Mouse (Mus musculus): ENCODE results near the gene Zfp800. TPM values are rescaled to one million over a fixed set of nuclear protein-coding genes. Genes with fewer than 3 reads are reported as not detected.

Gene Zfp800
- 19.3 and 21.4 TPM in 2 replicates for polyA plus RNA-seq (2015; fragmentation: Nextera tagmentation; extraction: Ambion mirVana)

DNA sequence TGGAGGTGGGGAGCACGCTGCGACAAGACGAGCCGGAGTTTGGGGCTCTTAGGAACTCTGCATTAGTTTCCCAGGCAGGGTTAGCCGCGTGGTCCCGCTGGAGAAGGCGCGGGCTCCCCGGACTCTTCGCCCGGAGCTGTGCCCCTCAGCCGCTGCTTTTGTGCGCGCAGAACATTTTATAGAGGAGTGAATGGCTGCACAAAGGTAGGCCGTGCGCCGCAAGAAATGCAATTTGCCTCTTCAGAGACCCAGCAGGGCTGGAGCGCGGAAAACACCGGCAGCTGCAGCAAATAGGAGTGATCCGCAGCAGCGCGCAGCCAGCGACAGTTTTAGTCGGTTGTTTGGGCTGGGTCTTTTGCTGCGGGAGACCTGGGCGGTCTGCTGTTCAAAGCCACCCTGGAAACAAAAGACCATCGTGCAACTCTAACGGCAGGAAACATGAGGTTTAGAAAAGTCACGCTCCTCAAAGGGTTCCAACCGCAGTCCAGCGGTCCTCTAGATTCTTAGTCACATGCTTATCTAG is at the start of gene Zfp800:
TSS of gene Zfp800 (minus strand) at position 325 of the 523 bp plus-strand sequence.
- H3K27me3 ChIP-seq = peaks cover 47% of the 10 kb centered on the region
- H3K27ac ChIP-seq = no peak within 1 kb of the TSS
- peak within 1 kb of the TSS; percentile 87 for H3K4me2 ChIP-seq
- peaks cover 8% of the 10 kb centered on the region for H3K4me1 ChIP-seq
- peak within 1 kb of the TSS; percentile 26; the same call in 1 of the 2 replicates for H3K9ac ChIP-seq
- ATAC-seq (replicated peaks; ENCODE audit: low FRiP score) = peak; percentile 54; the same call in 1 of the 2 replicates
- H3K9me3 ChIP-seq (replicated peaks) = no peaks in the 10 kb centered on the region; the same call in 1 of the 2 replicates
- no peaks in the 10 kb centered on the region for H3K36me3 ChIP-seq
- peak within 1 kb of the TSS; percentile 47 for H3K4me3 ChIP-seq (replicated peaks)
- WGBS = 1% methylated on average over 33 of the region's 33 CpGs

DNA sequence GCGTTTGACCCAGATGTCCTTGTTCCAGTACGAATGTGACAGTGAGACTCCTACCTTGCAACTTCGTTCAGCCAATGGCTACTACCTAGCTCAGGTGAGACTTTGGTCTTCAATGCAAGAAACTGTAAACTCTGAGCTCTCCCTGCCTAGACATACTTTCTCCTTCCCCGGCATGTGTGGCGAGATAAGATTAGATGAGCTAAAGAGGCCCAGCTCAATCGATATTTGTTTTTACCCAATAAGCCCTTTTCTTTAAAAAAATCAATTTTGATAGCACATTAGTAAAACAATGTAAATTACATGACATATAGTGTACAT is 33.7 kb upstream of the Zfp800 start:
- no peak for ATAC-seq (replicated peaks; ENCODE audit: low FRiP score)
- H3K4me3 ChIP-seq (replicated peaks) = no peak overlapping the region

GRCm38 (mm10) chr6:28430795-28431537 is 33.2 kb upstream of the Zfp800 start:
- no peaks in the 10 kb centered on the region for H3K4me1 ChIP-seq
- WGBS = 71% methylated on average over 10 of the region's 10 CpGs
- H3K27ac ChIP-seq = no peak overlapping the region
- H3K27me3 ChIP-seq = no peaks in the 10 kb centered on the region
- H3K9ac ChIP-seq = no peak overlapping the region
- peaks cover 12% of the 10 kb centered on the region for H3K36me3 ChIP-seq
- H3K4me3 ChIP-seq (replicated peaks) = no peak overlapping the region
- no peaks in the 10 kb centered on the region for H3K9me3 ChIP-seq (replicated peaks)
- ATAC-seq (replicated peaks; ENCODE audit: low FRiP score) = no peak
- no peak overlapping the region for H3K4me2 ChIP-seq

More for the DNA sequence above, 33.7 kb upstream of the Zfp800 start:
- Histone ChIP-seq H3K36me3 (peaks cover 7% of the 10 kb centered on the region), H3K4me1 (no peaks in the 10 kb centered on the region), H3K27me3 (no peaks in the 10 kb centered on the region), H3K9ac (no peak overlapping the region), H3K9me3 (replicated peaks) (no peaks in the 10 kb centered on the region), H3K27ac (no peak overlapping the region), H3K4me2 (no peak overlapping the region)
- WGBS = 80% methylated on average over 6 of the region's 6 CpGs

DNA sequence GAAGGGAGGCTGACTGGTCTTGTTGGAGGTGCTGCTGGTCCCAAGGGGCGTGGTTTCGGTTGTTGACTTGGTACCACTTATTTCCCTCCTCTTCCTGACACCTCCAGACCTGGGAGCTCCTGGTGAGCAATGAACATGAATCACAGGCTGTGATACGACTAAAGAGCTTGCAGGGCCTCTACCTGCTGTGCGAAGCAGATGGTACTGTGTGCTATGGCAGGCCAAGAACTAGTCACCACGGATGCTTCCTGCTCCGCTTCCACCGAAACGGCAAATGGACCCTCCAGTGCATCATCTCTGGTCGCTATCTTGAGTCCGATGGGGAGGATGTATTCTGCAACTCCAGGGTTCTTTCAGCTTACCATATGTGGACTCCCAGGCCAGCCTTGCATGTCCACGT is 32.1 kb upstream of the Zfp800 start:
- ATAC-seq (replicated peaks; ENCODE audit: low FRiP score) = no peak
- Histone ChIP-seq H3K36me3 (peaks cover 22% of the 10 kb centered on the region), H3K9me3 (replicated peaks) (no peaks in the 10 kb centered on the region)

DNA sequence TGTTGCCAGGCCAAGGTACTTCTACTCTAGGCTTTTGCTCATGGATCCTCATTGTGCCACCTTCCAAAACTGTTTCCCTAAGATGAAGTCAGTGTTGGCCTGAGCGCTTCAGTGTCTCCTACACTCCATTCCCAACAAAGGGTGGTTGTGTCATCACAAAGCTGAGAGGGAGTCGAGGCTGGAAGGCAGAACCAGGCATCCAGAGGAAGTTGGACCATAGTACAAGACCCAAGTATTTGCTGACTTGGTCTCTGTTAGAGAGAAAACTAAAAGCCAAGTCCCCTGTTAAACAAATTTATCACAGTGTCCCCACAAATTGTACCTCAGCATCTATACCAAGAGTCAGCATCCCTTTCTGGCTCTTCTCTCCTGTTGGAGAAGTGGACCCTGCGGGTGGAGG is 30.5 kb upstream of the Zfp800 start, which contains the start of gene Gcc1:
TSS of gene Gcc1 (minus strand) at position 101 of the 400 bp plus-strand sequence.
- Histone ChIP-seq H3K4me1 (peaks cover 10% of the 10 kb centered on the region), H3K4me2 (no peak within 1 kb of the TSS), H3K4me3 (replicated peaks) (no peak within 1 kb of the TSS), H3K36me3 (peaks cover 22% of the 10 kb centered on the region), H3K9me3 (replicated peaks) (no peaks in the 10 kb centered on the region), H3K9ac (no peak within 1 kb of the TSS), H3K27ac (no peak within 1 kb of the TSS), H3K27me3 (no peaks in the 10 kb centered on the region)
- no peak for ATAC-seq (replicated peaks; ENCODE audit: low FRiP score)
- WGBS = 94% methylated on average over 3 of the region's 3 CpGs

More for the DNA sequence above, 32.1 kb upstream of the Zfp800 start:
- Histone ChIP-seq H3K4me1 (peaks cover 2% of the 10 kb centered on the region), H3K9ac (no peak overlapping the region), H3K27ac (no peak overlapping the region), H3K4me3 (replicated peaks) (no peak overlapping the region), H3K4me2 (no peak overlapping the region), H3K27me3 (no peaks in the 10 kb centered on the region)
- 87% methylated on average over 11 of the region's 11 CpGs for WGBS

GRCm38 (mm10) chr6:28427096-28427839 is 29.5 kb upstream of the Zfp800 start, which contains the start of gene Fscn3:
TSS of gene Fscn3 (plus strand) at chr6:28427789.
- no peak within 1 kb of the TSS for H3K4me2 ChIP-seq
- peaks cover 22% of the 10 kb centered on the region for H3K36me3 ChIP-seq
- no peak for ATAC-seq (replicated peaks; ENCODE audit: low FRiP score)
- H3K4me1 ChIP-seq = peaks cover 15% of the 10 kb centered on the region
- no peaks in the 10 kb centered on the region for H3K27me3 ChIP-seq
- no peaks in the 10 kb centered on the region for H3K9me3 ChIP-seq (replicated peaks)
- H3K4me3 ChIP-seq (replicated peaks) = no peak within 1 kb of the TSS
- H3K27ac ChIP-seq = no peak within 1 kb of the TSS
- 76% methylated on average over 3 of the region's 3 CpGs for WGBS
- H3K9ac ChIP-seq = no peak within 1 kb of the TSS

DNA sequence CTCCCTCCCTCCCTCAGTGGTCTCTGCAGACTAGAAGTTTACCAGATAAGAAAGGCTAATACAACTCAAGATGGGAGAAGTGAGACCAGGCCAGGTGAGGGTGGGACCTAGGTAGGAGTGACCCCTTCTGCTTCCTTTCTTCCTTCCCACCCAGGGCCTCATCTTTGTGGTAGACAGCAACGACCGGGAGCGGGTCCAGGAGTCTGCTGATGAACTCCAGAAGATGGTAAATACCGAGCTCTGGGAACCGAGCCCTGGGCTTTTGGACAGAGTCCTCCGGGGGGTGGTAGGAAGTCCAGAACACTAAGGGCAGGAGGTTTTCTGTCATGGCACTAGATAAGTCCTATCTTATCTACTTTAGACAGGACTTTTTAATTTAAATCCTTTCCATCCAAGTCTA is 27.2 kb upstream of the Zfp800 start:
- Histone ChIP-seq H3K36me3 (peaks cover 22% of the 10 kb centered on the region), H3K4me3 (replicated peaks) (no peak overlapping the region), H3K4me1 (peaks cover 33% of the 10 kb centered on the region), H3K27me3 (no peaks in the 10 kb centered on the region), H3K9ac (no peak overlapping the region), H3K27ac (no peak overlapping the region), H3K4me2 (peak overlapping the region; percentile 64), H3K9me3 (replicated peaks) (no peaks in the 10 kb centered on the region)
- no peak for ATAC-seq (replicated peaks; ENCODE audit: low FRiP score)
- 88% methylated on average over 6 of the region's 6 CpGs for WGBS

DNA sequence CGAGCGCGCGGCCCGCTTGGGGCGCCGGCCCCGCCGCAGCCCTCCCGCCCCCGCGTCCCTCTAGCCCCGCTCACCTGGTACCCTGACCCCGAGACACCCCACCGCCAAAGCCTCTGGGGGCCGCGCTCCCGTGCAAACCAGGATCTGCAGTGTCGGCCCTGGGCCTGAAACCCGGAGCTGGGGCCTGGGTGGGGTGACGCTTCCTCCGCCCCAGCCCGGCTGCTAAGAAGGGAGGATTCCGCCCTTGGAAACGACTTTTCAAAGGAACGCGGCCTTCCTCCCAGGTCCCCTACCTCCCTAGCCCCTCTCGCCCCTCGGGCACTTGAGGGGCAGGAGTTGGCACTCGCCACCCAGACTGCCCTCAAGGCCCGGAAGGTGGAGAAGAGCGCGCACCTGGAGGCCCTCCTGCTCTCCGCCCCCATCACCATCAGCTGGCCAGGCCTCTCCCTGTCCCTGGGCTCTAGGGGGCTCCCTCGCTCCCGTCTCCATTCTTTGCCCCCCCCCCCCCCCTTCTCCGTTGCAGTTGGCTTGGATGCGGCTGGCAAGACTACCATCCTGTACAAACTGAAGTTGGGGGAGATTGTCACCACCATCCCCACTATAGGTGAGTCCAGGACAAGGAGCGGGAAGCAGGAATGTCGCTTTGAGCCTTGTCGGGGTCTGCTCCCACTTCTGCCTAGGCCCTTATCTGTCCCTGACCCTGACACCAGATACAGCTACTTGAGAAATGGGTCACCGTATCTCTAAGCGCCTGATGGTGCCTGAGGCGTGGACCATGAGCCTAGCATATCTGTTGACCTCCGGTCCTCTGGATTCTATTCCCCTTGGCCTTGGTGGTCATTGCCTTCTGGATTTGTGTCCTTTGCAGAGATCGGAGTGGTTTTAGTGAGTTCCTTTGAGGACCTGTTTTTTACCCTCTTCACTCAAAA is 26.2 kb upstream of the Zfp800 start:
- Histone ChIP-seq H3K27ac (peak overlapping the region; percentile 81), H3K27me3 (no peaks in the 10 kb centered on the region), H3K9me3 (replicated peaks) (no peaks in the 10 kb centered on the region), H3K4me2 (peak overlapping the region; percentile 64), H3K9ac (peak overlapping the region; percentile 87), H3K36me3 (peaks cover 25% of the 10 kb centered on the region), H3K4me1 (peaks cover 39% of the 10 kb centered on the region), H3K4me3 (replicated peaks) (peak overlapping the region; percentile 68)
- ATAC-seq (replicated peaks; ENCODE audit: low FRiP score) = peak; percentile 61
- 9% methylated on average over 45 of the region's 46 CpGs for WGBS

DNA sequence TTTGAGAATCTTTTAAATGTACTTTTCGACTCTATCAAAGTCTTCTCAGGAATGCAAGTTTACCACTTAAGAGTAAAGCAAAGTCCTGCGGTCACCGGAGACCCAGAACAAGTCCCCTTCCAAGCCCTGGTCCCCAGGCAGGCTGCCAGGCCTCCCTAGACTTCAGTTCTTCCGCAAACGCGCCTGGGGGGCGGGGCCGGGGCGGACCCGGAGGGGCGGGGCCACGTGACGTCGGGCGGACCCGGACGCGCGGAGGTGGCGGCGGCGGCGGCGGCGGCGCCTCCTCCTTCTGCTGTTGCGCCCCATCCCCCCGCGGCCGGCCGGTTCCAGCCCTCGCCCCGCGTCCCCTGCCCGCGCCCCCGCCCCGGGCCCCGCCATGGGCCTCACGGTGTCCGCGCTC is 25.5 kb upstream of the Zfp800 start, which contains the start of gene Arf5:
TSS of gene Arf5 (plus strand) at position 248 of the 400 bp plus-strand sequence.
- Histone ChIP-seq H3K27ac (peak within 1 kb of the TSS; percentile 81), H3K4me3 (replicated peaks) (peak within 1 kb of the TSS; percentile 68), H3K9me3 (replicated peaks) (no peaks in the 10 kb centered on the region), H3K4me1 (peaks cover 45% of the 10 kb centered on the region), H3K4me2 (peak within 1 kb of the TSS; percentile 89), H3K9ac (peak within 1 kb of the TSS; percentile 87), H3K36me3 (peaks cover 32% of the 10 kb centered on the region), H3K27me3 (no peaks in the 10 kb centered on the region)
- under 1% methylated on average over 25 of the region's 42 CpGs for whole genome bisulfite sequencing
- ATAC-seq (replicated peaks; ENCODE audit: low FRiP score) = peak; percentile 70

GRCm38 (mm10) chr6:28422651-28423290 is 25.0 kb upstream of the Zfp800 start:
- H3K36me3 ChIP-seq = peaks cover 38% of the 10 kb centered on the region
- H3K4me3 ChIP-seq (replicated peaks) = peak overlapping the region; percentile 68
- peak overlapping the region; percentile 57 for H3K27ac ChIP-seq
- peaks cover 51% of the 10 kb centered on the region for H3K4me1 ChIP-seq
- H3K4me2 ChIP-seq = peak overlapping the region; percentile 64
- H3K9me3 ChIP-seq (replicated peaks) = no peaks in the 10 kb centered on the region
- 72% methylated on average over 15 of the region's 15 CpGs for WGBS
- H3K27me3 ChIP-seq = no peaks in the 10 kb centered on the region
- no peak for ATAC-seq (replicated peaks; ENCODE audit: low FRiP score)
- H3K9ac ChIP-seq = no peak overlapping the region

DNA sequence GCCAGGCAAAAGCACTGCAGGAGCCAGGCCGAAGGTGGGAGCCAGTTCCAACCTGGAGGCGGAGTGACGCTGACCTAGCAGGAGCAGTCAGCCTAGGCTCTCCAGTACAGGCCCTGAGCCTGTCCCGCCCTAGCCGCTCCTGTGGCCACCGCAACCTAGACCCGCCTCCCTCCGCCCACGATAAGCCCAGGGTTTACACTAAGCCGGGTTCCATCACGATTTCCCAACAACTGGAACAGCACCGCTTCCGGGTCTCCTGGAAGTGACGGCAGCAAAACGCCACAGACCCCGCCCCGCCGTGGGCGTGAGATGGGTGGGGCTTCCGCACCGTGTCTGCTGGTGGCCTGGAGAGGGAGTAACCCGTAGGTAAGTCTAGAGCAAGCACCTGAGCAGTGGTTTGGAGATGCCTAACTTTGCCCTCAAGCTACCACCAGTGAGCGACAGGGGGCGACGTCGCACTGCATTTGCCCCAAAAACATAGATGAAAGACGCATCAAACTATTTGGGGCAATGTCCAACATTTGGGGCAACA is 23.7 kb upstream of the Zfp800 start:
- WGBS = under 1% methylated on average over 27 of the region's 27 CpGs

More for the DNA sequence above, 23.7 kb upstream of the Zfp800 start:
- H3K4me1 ChIP-seq = peaks cover 61% of the 10 kb centered on the region
- H3K27ac ChIP-seq = peak overlapping the region; percentile 67
- H3K4me2 ChIP-seq = peak overlapping the region; percentile 89
- H3K9ac ChIP-seq = peak overlapping the region; percentile 68
- peak overlapping the region; percentile 71 for H3K4me3 ChIP-seq (replicated peaks)
- H3K36me3 ChIP-seq = peaks cover 39% of the 10 kb centered on the region
- no peaks in the 10 kb centered on the region for H3K9me3 ChIP-seq (replicated peaks)
- no peaks in the 10 kb centered on the region for H3K27me3 ChIP-seq
- peak; percentile 89 for ATAC-seq (replicated peaks; ENCODE audit: low FRiP score)

Data from kidney, embryonic 15.5 days (tissue).